Mouse (Mus musculus) forebrain, postnatal 0 days (tissue): ENCODE data around the gene Hs6st2. TPM values are rescaled to one million over a fixed set of nuclear protein-coding genes. Genes with fewer than 3 reads are reported as not detected.

Experiments
- ATAC-seq: fragments of 200-750 bp; cut with Nextera tagmentation; 2 replicates; pipeline ENCODE4 v1.8.0; 2017; ENCODE audit warnings: mild to moderate bottlenecking, moderate library complexity
- DNase-seq: peaks from one replicate; pipeline ENCODE4 v3.0.0-alpha.2; 2015
- H3K27ac ChIP-seq: fragments of 300-500 bp; sonication (generic); 2 replicates; pipeline ENCODE4 v1.5.1; 2014; ENCODE audit warnings: low read depth, mild to moderate bottlenecking, antibody characterized with exemption, low read length, moderate library complexity, mixed read lengths
- H3K27me3 ChIP-seq: fragments of 300-500 bp; sonication (generic); 2 replicates; pipeline ENCODE4 v1.6.1; 2014; ENCODE audit warnings: mild to moderate bottlenecking, low read length, mixed read lengths; ENCODE audit not compliant: insufficient read depth
- H3K36me3 ChIP-seq: fragments of 300-500 bp; sonication (generic); 2 replicates; pipeline ENCODE4 v1.6.1; 2014; ENCODE audit warnings: mild to moderate bottlenecking, moderate library complexity; ENCODE audit not compliant: insufficient read depth
- H3K4me1 ChIP-seq: fragments of 300-500 bp; sonication (generic); 2 replicates; pipeline ENCODE4 v1.6.1; 2014; ENCODE audit warnings: antibody characterized with exemption; ENCODE audit not compliant: insufficient read depth
- H3K4me2 ChIP-seq: fragments of 300-500 bp; sonication (generic); 2 replicates; pipeline ENCODE4 v1.6.1; 2014; ENCODE audit warnings: low read depth, mild to moderate bottlenecking, moderate library complexity
- H3K4me3 ChIP-seq: fragments of 300-500 bp; sonication (generic); 2 replicates; pipeline ENCODE4 v1.5.1; 2014; ENCODE audit warnings: low read depth, low read length, mixed read lengths
- H3K9ac ChIP-seq: fragments of 300-500 bp; sonication (generic); 2 replicates; pipeline ENCODE4 v1.6.1; 2014; ENCODE audit warnings: mild to moderate bottlenecking
- H3K9me3 ChIP-seq: fragments of 300-500 bp; sonication (generic); 2 replicates; pipeline ENCODE4 v1.6.1; 2016; ENCODE audit warnings: low read length
- CTCF ChIP-seq: sonication (generic); IDR thresholded peaks from 2 replicates; pipeline ENCODE4 v1.5.1; 2016; ENCODE audit warnings: antibody characterized with exemption, control low read depth, low read depth
- WGBS: fragments of 180-500 bp; shearing (Covaris S2); extraction: QIAGEN DNeasy Blood & Tissue Kit; methylation state at CpG from one replicate; pipeline ENCODE4 v1.1.7; 2014; 5-methylcytosine and 5-hydroxymethylcytosine counted together
- polyA plus RNA-seq: library from polyadenylated mRNA; unstranded; fragments of >200 nt; fragmentation: Nextera tagmentation; extraction: Ambion mirVana; gene quantifications from 2 replicates; pipeline ENCODE4 v1.2.1, GENCODE M21; 2015
- total RNA-seq: library from RNA; depleted of rRNA; stranded (reverse); fragments of >200 nt; gene quantifications from 2 replicates; pipeline ENCODE4 v1.2.3, GENCODE M21; 2014

Gene Hs6st2
- total and polyA plus RNA-seq, 2 experiments from 2014 or later: 39.4 to 51.8 TPM

DNA sequence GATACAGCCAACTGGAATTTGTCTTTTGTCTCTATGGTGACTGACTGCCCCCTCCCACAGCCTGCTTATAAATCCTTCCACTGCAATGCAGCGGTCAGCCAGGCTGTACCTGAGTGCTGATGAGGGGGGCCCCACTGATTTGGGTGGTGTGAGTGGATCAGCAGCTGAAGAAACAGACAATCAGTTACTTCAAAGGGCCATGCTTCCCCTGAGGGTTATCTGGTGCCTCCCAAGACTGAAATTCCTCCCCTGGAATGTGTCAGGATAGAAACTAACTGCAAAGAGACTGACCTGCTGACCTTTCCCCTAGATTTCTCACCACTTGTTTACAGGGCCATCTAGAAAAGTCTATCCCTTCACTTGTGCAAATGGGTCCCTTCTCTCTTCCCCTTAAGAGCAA lies 166.8 kb downstream of the Hs6st2 start:
- no peaks in the 10 kb centered on the region for H3K9me3 ChIP-seq
- TF ChIP-seq CTCF: no peak
- H3K4me1 ChIP-seq: no peaks in the 10 kb centered on the region
- H3K4me2 ChIP-seq: no peak overlapping the region
- WGBS: 44% methylated on average over 1 of the region's 1 CpGs
- H3K9ac ChIP-seq: no peak overlapping the region
- no peak overlapping the region for H3K4me3 ChIP-seq
- H3K27ac ChIP-seq: no peak overlapping the region
- H3K27me3 ChIP-seq: no peaks in the 10 kb centered on the region
- ATAC-seq: no peak
- H3K36me3 ChIP-seq: no peaks in the 10 kb centered on the region
- DNase-seq: no peak

- Histone ChIP-seq H3K9me3 (no peaks in the 10 kb centered on the region), H3K36me3 (no peaks in the 10 kb centered on the region), H3K27me3 (no peaks in the 10 kb centered on the region), H3K9ac (no peak overlapping the region), H3K27ac (no peak overlapping the region), H3K4me3 (no peak overlapping the region), H3K4me2 (no peak overlapping the region), H3K4me1 (no peaks in the 10 kb centered on the region)
- ATAC-seq (no peak), DNase-seq (no peak)
- TF ChIP-seq CTCF: no peak
- WGBS: 56% methylated on average over 4 of the region's 4 CpGs
These were observed 175.1 kb downstream of the Hs6st2 start for GRCm38 (mm10) chrX:51506526-51506925.

DNA sequence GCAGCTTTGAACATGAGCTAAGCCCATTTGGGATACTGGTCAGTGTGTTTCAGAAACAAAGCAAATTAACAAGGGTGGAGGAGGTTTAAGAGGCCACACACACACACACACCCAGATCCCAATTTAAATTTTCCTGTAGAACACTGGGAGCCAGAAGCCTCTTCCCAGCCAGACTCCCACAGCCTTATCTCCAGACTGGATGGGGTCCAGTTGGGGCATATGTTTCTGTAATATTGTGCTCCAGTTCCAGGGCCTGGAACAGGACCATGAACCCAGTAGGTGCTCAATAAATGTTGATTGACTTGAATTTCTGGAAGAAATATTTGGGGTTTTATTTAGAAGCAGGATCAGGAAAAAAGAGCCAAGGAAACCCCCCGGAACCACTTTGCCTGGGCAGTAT lies 176.0 kb downstream of the Hs6st2 start:
- TF ChIP-seq CTCF: no peak
- H3K27ac ChIP-seq: no peak overlapping the region
- no peaks in the 10 kb centered on the region for H3K36me3 ChIP-seq
- DNase-seq: no peak
- H3K27me3 ChIP-seq: no peaks in the 10 kb centered on the region
- no peaks in the 10 kb centered on the region for H3K4me1 ChIP-seq
- H3K4me3 ChIP-seq: no peak overlapping the region
- WGBS: 61% methylated on average over 1 of the region's 1 CpGs
- H3K4me2 ChIP-seq: no peak overlapping the region
- no peaks in the 10 kb centered on the region for H3K9me3 ChIP-seq
- ATAC-seq: no peak
- no peak overlapping the region for H3K9ac ChIP-seq

GRCm38 (mm10) chrX:51503781-51504471 lies 177.7 kb downstream of the Hs6st2 start:
- Histone ChIP-seq H3K9ac (no peak overlapping the region), H3K4me2 (no peak overlapping the region), H3K9me3 (no peaks in the 10 kb centered on the region), H3K4me1 (no peaks in the 10 kb centered on the region), H3K4me3 (no peak overlapping the region), H3K27ac (no peak overlapping the region), H3K36me3 (no peaks in the 10 kb centered on the region), H3K27me3 (no peaks in the 10 kb centered on the region)
- DNase-seq (no peak), ATAC-seq (no peak)
- WGBS: 37% methylated on average over 7 of the region's 7 CpGs
- no peak for TF ChIP-seq CTCF

- no peak for ATAC-seq
- peak; percentile 35 for DNase-seq
- Histone ChIP-seq H3K9ac (no peak overlapping the region), H3K4me1 (no peaks in the 10 kb centered on the region), H3K27ac (no peak overlapping the region), H3K36me3 (no peaks in the 10 kb centered on the region), H3K27me3 (no peaks in the 10 kb centered on the region), H3K4me2 (no peak overlapping the region), H3K9me3 (no peaks in the 10 kb centered on the region), H3K4me3 (no peak overlapping the region)
- 36% methylated on average over 1 of the region's 1 CpGs for WGBS
- TF ChIP-seq CTCF: peak; percentile 74
These were observed 183.8 kb downstream of the Hs6st2 start for GRCm38 (mm10) chrX:51497831-51498230.

GRCm38 (mm10) chrX:51488374-51488773 lies 193.3 kb downstream of the Hs6st2 start:
- no peaks in the 10 kb centered on the region for H3K27me3 ChIP-seq
- no peaks in the 10 kb centered on the region for H3K36me3 ChIP-seq
- no peaks in the 10 kb centered on the region for H3K9me3 ChIP-seq
- no peak overlapping the region for H3K9ac ChIP-seq
- H3K4me1 ChIP-seq: no peaks in the 10 kb centered on the region
- no peak for DNase-seq
- no peak for ATAC-seq
- no peak overlapping the region for H3K27ac ChIP-seq
- no peak for TF ChIP-seq CTCF
- no peak overlapping the region for H3K4me3 ChIP-seq
- H3K4me2 ChIP-seq: no peak overlapping the region

DNA sequence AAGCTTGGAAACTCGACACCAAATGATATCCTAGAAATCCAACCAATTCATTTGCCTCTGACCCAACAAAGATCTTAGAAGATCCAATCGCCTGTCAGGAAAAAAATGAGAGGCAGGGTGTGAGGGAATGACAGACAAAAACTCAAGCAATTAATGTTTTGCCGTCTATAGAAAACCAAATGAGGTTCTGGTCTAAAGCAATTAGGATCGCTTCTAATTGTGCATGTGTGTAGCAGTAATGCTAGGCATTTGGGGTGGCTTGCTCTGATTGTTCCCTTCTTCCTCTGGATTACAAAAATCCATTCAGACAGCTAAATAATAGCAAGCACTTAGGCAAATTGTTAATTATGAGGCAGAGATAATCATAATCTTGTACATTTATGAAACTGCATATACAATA lies 212.2 kb downstream of the Hs6st2 start:
- 45% methylated on average over 4 of the region's 4 CpGs for WGBS

DNA sequence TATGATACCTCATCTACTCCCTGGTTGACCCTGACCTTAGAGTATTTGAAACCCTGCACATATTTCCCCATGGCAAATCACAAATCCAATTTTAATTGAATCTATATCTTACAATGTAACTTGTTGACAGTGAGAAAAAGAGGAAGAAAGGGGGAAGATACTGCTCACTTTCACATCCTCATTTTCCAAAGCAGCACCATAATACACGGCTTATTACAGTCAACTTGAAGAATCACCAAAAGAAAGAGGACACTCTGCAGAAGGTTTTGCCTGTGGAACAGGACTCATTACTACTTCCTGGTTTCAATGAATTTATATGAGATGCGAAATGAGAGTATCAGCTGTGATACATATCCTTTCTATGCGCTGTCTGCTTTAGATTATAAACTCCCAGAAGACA lies 220.2 kb downstream of the Hs6st2 start:
- no peak for TF ChIP-seq CTCF
- Histone ChIP-seq H3K36me3 (no peaks in the 10 kb centered on the region), H3K4me3 (no peak overlapping the region), H3K4me2 (no peak overlapping the region), H3K4me1 (no peaks in the 10 kb centered on the region), H3K27me3 (no peaks in the 10 kb centered on the region), H3K9me3 (no peaks in the 10 kb centered on the region), H3K9ac (no peak overlapping the region), H3K27ac (no peak overlapping the region)
- 81% methylated on average over 3 of the region's 3 CpGs for WGBS
- no peak for DNase-seq
- no peak for ATAC-seq

More for the DNA sequence above, 212.2 kb downstream of the Hs6st2 start:
- H3K27ac ChIP-seq: no peak overlapping the region
- no peak overlapping the region for H3K4me3 ChIP-seq
- H3K36me3 ChIP-seq: no peaks in the 10 kb centered on the region
- ATAC-seq (no peak; the same call in 1 of the 2 replicates), DNase-seq (no peak)
- no peak overlapping the region for H3K9ac ChIP-seq
- no peaks in the 10 kb centered on the region for H3K27me3 ChIP-seq
- no peak overlapping the region for H3K4me2 ChIP-seq
- no peaks in the 10 kb centered on the region for H3K4me1 ChIP-seq
- no peak for TF ChIP-seq CTCF
- H3K9me3 ChIP-seq: no peaks in the 10 kb centered on the region
